Mouse (Mus musculus): ENCODE measurements around the gene Btg1-ps1. TPM values are rescaled to one million over a fixed set of nuclear protein-coding genes. Genes with fewer than 3 reads are reported as not detected.

Gene Btg1-ps1
- not detected for total RNA-seq (2023)

GRCm38 (mm10) chrX:38018597-38018996, at the start of gene Btg1-ps1:
Btg1-ps1 (minus strand) TSS chrX:38018815.

GRCm38 (mm10) chrX:38066175-38066574, 47.6 kb upstream of the Btg1-ps1 start, which contains the start of gene Rhox10:
Rhox10 (plus strand) TSS chrX:38066475.

GRCm38 (mm10) chrX:38043014-38043413, 24.4 kb upstream of the Btg1-ps1 start, which contains the start of gene Btg1-ps2:
Btg1-ps2 (minus strand) TSS chrX:38043114.

Other genes starting within 250 kb of the Btg1-ps1 start
- gene Rhox5, start 214.0 kb downstream of the Btg1-ps1 start, total RNA-seq (2023) = not detected
- not detected for gene Rhox6, start 191.9 kb downstream of the Btg1-ps1 start, total RNA-seq (2023)
- not detected for gene Rhox7a, start 187.1 kb downstream of the Btg1-ps1 start, total RNA-seq (2023)
- not detected for gene Rhox8, start 139.9 kb downstream of the Btg1-ps1 start, total RNA-seq (2023)
- not detected for gene Rhox7b, start 121.6 kb downstream of the Btg1-ps1 start, total RNA-seq (2023)
- gene Rhox9, start 117.0 kb downstream of the Btg1-ps1 start, total RNA-seq (2023) = not detected
- not detected for gene Btg1-ps2, start 24.3 kb upstream of the Btg1-ps1 start, total RNA-seq (2023)
- gene Rhox10, start 47.7 kb upstream of the Btg1-ps1 start, total RNA-seq (2023) = not detected
- gene Rhox11, start 66.3 kb upstream of the Btg1-ps1 start, total RNA-seq (2023) = not detected
- gene Rhox12, start 92.1 kb upstream of the Btg1-ps1 start, total RNA-seq (2023) = not detected
- gene Rhox13, start 102.4 kb upstream of the Btg1-ps1 start, total RNA-seq (2023) = not detected
- gene Zbtb33, start 171.0 kb upstream of the Btg1-ps1 start, total RNA-seq (2023) = 10 to 100 TPM; 16.4 to 18.8 TPM
- gene Tmem255a, start 233.6 kb upstream of the Btg1-ps1 start, total RNA-seq (2023) = not detected

Data from neutrophil, adult 83 days (primary cell).